Mouse (Mus musculus): ENCODE measurements around the gene Rev1.

Rev1 gene

DNA sequence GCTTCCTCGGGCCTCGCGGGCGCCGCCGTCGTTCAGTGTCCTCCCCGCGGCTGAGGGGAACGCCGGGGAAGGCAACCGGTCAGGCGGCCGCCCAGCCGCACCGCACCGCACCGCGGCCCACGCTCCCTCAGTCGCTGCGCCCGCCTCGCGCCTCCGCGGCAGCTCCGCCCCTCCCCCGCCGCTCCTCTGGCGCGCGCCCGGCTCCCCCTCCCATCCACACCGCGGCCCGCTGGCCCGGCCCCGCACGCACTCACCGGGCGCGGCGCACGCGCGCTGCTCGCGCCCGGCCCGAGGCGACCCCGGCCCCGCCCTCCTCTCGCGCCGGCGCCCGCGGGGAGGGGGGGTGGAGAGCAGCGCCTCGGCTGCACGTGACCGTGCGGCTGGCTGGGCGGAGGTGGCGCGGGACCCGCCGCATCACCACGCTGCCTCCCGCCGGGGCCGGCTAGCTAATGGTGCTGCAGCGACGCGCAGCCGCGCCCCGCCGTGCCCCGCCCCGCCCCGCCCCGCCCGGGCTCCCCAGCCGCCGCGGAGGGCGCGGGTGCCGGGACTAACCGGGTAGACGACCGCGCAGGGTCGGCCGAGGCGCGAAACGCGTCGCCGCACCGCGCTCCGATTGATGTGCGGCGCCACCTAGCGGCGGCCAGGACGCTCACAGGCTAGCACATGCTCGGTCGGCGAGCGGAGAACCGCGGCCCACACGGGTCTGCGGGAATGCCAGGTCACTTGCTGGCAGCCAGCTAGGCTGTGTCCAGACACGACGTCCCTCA, at the start of gene Rev1:
TSS of gene Rev1 (minus strand) at position 301 of the 767 bp plus-strand sequence.
- DNase-seq (ENCODE audit: low spot score), result peak; percentile 97

GRCm38 (mm10) chr1:38178929-38179328, 49.3 kb upstream of the Rev1 start:
- DNase-seq (ENCODE audit: low spot score), result no peak

DNA sequence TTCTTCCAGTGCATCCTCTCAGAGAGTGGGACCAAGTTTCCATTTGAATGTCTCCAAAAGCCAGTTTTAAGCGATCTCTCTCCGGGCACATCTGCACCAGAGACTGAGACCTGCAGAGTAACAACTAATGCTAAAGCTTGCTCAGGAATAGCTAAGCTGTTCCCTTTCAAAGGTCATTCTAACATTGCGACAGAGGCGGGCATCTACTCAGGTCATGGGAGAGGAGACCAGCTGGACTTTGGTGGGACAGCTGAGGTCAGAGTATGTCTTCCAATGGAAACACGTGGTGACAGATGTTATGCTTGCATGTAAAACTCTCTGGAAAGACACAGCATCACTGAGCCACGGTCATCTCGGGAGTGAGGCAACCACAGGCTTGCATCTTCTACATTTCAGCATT, 46.5 kb upstream of the Rev1 start:
- no peak for DNase-seq (ENCODE audit: low spot score)

GRCm38 (mm10) chr1:38171874-38172273, 42.3 kb upstream of the Rev1 start:
- no peak for DNase-seq (ENCODE audit: low spot score)

GRCm38 (mm10) chr1:38165696-38166095, 36.1 kb upstream of the Rev1 start:
- no peak for DNase-seq (ENCODE audit: low spot score)

DNA sequence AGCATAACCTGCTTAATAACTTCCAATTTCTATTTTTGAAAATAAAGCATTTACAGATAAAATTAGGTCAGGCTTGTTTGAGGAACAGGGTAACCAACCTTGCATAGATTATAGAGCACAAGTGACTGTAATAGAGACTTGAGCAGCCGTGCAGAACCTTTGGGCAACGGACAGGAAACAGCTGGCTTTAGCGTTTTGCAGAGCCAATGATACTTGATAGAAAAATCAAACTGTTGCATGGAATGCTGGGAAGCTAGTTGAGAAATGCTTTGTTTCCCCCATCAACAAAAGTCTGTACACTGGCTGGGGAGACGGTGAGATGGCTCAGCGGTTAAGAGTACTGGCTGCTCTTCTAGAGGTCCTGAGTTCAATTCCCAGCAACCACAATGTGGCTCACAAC, 20.5 kb upstream of the Rev1 start:
- DNase-seq (ENCODE audit: low spot score), result no peak

DNA sequence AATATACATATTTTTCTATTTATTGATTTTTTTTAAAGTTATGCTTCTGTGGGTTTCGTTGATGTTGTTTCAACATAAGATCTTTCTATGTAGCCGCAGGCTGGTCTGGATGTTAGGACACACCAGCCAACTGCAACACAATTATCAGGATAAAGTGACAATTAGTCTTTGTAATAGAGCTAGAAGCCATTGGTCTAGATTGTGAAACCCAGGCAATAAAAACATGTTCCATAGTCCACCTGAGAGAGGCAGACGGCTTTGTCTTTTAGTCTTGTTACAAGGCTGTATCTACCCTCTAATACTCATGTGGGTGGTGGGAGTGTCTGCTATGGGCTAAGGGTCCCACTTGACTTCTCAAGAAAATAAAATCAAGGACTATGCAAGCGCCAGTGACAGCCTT, 16.4 kb upstream of the Rev1 start:
- no peak for DNase-seq (ENCODE audit: low spot score)

DNA sequence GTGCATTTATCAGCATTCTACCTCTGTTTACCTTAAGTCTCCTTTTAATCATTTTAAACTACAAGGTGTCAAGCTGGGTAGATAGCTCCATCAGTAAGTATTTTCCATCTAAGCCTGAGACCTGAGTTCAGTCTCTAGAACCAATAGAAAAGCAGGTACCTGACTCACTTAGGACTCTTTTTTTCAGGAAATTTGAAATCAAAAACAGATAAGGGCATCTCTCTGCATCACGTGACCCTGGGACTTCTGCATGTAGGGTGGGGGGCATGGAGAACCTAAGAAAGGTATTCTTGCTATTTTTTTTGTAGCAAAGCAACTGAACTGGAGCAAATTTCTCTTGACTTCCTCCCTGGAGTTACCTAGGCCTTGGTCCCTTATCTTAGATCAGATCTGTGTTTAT, 11.8 kb upstream of the Rev1 start:
- DNase-seq (ENCODE audit: low spot score), result no peak

GRCm38 (mm10) chr1:38140911-38141310, 11.3 kb upstream of the Rev1 start:
- no peak for DNase-seq (ENCODE audit: low spot score)

DNA sequence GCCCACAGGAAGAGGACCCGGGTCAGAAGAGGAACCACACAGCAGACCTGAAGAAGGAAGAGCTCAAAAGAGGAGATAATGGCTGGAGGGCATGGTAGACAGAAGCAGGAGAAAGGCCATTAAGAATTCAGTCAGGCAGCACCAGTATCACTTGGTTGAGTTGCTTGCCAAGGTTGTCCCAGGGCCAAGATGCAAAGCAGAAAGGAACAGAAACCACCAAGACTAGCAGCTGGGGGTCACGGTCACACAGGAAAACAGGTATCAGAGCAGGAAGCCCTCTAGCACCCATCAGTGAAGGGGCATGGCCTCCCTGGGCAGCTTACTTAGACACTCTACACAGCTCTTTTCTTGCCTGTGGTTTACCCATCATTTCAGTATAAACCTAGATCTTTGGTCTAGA, 9.8 kb upstream of the Rev1 start:
- DNase-seq (ENCODE audit: low spot score), result no peak

GRCm38 (mm10) chr1:38132942-38133341, 3.3 kb upstream of the Rev1 start:
- DNase-seq (ENCODE audit: low spot score), result no peak

GRCm38 (mm10) chr1:38130715-38131483, 1.3 kb upstream of the Rev1 start:
- peak; percentile 12 for DNase-seq (ENCODE audit: low spot score)

DNA sequence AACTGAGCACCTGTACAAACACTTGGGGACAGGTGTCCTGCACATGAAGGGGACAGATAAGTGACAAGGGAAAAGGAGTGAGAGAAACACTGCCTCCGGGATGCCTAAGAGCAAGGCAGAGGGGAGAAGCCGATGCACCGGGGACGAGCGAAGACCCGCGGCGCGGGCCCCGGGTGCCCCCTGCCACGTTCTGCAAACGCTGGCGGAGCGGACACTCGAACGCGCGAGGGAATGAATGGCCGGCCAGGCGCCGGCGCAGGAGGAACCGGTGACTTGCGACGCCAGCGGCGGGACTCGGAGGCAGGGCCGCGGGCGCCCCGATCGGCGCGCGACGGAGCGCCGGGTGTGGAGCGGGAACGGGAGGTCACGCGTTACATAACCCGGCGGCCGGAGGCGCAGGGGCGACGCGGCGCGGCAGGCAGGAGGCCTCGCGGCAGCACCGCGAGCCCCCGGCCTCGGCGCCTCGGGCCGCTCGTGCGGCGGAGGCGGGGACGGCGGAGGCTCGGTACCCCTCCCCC, 623 bp downstream of the Rev1 start:
- DNase-seq (ENCODE audit: low spot score), result peak; percentile 64

DNA sequence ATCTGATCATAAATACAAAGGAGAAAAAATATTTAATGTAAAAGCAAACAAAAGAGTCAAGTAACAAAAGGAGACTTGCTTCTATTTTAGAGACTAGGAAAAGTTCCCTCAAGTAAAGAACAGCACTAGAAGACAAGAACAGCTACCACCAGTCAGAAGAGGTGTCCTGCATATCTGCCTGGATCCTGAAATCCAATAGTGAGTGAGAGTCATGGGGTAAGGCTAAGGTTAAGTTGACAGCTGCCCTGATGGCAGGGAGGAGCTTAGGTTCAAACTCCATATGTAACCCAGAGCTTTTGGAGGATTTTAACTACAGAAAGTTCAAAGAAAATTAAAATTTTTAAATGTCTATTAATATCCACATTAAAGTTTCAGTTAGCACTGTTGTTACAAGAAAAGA, 2.6 kb downstream of the Rev1 start:
- no peak for DNase-seq (ENCODE audit: low spot score)

DNA sequence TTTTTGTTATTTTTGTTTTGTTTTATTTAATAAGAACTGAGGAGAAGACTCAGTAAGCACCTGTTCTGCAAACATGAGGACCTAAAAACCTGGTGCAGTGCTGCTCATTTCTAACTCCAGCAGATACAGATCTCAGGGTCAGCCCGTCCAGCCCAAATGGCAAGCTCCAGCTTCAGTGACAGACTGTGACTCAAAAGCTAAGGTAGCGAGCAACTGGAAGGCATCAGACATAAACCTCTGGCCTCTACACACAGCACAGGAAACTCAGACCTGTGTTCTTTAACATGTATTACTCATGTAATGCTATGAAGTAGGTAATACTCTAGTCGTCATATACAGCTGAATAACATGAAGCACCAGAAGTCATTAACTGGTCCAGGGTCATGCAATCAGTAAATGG, 3.2 kb downstream of the Rev1 start:
- no peak for DNase-seq (ENCODE audit: low spot score)

DNA sequence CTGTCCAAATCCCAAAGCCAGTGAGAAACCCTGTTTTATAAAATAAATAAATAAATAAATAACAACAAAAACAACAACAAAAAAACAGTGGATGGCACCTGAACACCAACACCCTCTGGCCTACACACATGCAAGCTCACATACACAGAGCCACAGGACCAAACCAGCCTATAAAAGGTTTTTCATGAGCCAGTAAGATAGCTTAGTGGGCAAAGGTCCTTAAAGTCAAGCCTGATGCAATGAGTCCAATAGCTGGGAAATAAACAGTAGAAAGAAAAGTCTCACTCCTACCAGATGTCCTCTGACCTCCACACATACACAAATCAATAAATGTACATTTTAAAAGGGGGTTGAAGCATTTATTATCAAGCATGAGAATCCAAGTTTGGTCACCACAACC, 5.3 kb downstream of the Rev1 start:
- DNase-seq (ENCODE audit: low spot score), result no peak

GRCm38 (mm10) chr1:38120877-38121276, 8.7 kb downstream of the Rev1 start:
- no peak for DNase-seq (ENCODE audit: low spot score)

- DNase-seq (ENCODE audit: low spot score), result no peak
Observed at GRCm38 (mm10) chr1:38118624-38119023, 11.0 kb downstream of the Rev1 start.

- DNase-seq (ENCODE audit: low spot score), result no peak
Observed at GRCm38 (mm10) chr1:38109786-38110185, 19.8 kb downstream of the Rev1 start.

- no peak for DNase-seq (ENCODE audit: low spot score)
Observed at GRCm38 (mm10) chr1:38103813-38104212, 25.8 kb downstream of the Rev1 start.

- DNase-seq (ENCODE audit: low spot score), result no peak
Observed at GRCm38 (mm10) chr1:38103214-38103613, 26.4 kb downstream of the Rev1 start.

- DNase-seq (ENCODE audit: low spot score), result no peak
Observed at GRCm38 (mm10) chr1:38081316-38081715, 48.3 kb downstream of the Rev1 start.

DNA sequence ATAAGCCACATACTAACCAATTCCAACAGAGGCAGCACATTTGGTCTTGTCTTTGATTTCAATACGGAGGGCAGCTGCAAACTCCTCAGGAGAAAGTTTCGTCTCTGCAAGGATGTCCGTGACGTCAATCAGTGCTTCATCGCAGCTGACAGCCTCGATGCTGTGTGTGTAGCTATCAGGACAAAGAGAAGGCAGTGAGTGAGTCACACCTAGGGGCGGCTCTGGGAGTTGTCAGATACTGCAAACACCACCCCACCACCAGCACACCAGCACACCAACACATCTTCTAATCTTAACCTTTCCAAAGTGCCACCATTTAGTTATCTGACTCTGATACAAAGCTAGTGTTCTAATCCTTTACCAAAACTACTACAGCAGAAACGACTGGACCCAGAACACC, 58.3 kb downstream of the Rev1 start:
- no peak for DNase-seq (ENCODE audit: low spot score)

Data from ovary, postnatal 36 days (tissue).